Mouse (Mus musculus) liver, embryonic 14.5 days (tissue): ENCODE measurements around the gene Zfp276. TPM values are rescaled to one million over a fixed set of nuclear protein-coding genes. Genes with fewer than 3 reads are reported as not detected.

Experiments
- ATAC-seq: fragments of 200-750 bp; cut with Nextera tagmentation; 2 replicates; pipeline ENCODE4 v1.8.0; 2017; ENCODE audit warnings: moderate number of reproducible peaks, mild to moderate bottlenecking, moderate library complexity; ENCODE audit not compliant: insufficient read depth
- DNase-seq, 3 experiments: peaks; one replicate each; pipeline ENCODE4 v3.0.0-alpha.2; 2012 to 2013; ENCODE audit warnings: low read depth in 3 of 3, low spot score in 3 of 3
- H3K27ac ChIP-seq: fragments of 300-500 bp; sonication (generic); 2 replicates; pipeline ENCODE4 v1.5.1; 2014; ENCODE audit warnings: moderate library complexity, mild to moderate bottlenecking, control low read depth, inconsistent platforms
- H3K27me3 ChIP-seq: fragments of 300-500 bp; sonication (generic); 2 replicates; pipeline ENCODE4 v1.6.1; 2014; ENCODE audit warnings: mild to moderate bottlenecking, low read length, moderate library complexity; ENCODE audit not compliant: control insufficient read depth, insufficient read depth
- H3K36me3 ChIP-seq: fragments of 300-500 bp; sonication (generic); replicated peaks from 2 replicates; pipeline ENCODE4 v1.6.1; 2014; ENCODE audit warnings: low read depth; ENCODE audit not compliant: control insufficient read depth, insufficient read depth
- H3K4me1 ChIP-seq, 2 experiments: fragments of 200-500 bp in 1 of 2; fragments of 300-500 bp in 1 of 2; sonication (generic) in 1 of 2; replicated peaks; 2 replicates each; pipeline ENCODE4 v1.6.1; 2012 to 2014; ENCODE audit warnings: antibody characterized with exemption in 1 of 2, inconsistent platforms in 1 of 2, low read length in 1 of 2; ENCODE audit not compliant: control insufficient read depth in 2 of 2, insufficient read depth in 2 of 2
- H3K4me2 ChIP-seq: fragments of 300-500 bp; sonication (generic); 2 replicates; pipeline ENCODE4 v1.6.1; 2014; ENCODE audit warnings: low read depth, mild to moderate bottlenecking, control low read depth, moderate library complexity
- H3K4me3 ChIP-seq, 2 experiments: fragments of 200-500 bp in 1 of 2; fragments of 300-500 bp in 1 of 2; sonication (generic) in 1 of 2; 2 replicates each; pipeline ENCODE4 v1.5.1; 2012 to 2014; ENCODE audit warnings: low read depth in 2 of 2, low read length in 2 of 2, mild to moderate bottlenecking in 2 of 2, control low read depth in 1 of 2, inconsistent platforms in 1 of 2, moderate library complexity in 1 of 2; ENCODE audit not compliant: insufficient read depth in 1 of 2
- H3K9ac ChIP-seq: fragments of 300-500 bp; sonication (generic); replicated peaks from 2 replicates; pipeline ENCODE4 v1.6.1; 2014; ENCODE audit warnings: mild to moderate bottlenecking, control low read depth, moderate library complexity
- H3K9me3 ChIP-seq: fragments of 300-500 bp; sonication (generic); 2 replicates; pipeline ENCODE4 v1.6.1; 2016; ENCODE audit warnings: low read length, mixed read lengths; ENCODE audit not compliant: control insufficient read depth
- CTCF ChIP-seq: IDR thresholded peaks from 2 replicates; pipeline ENCODE4 v1.5.1; 2016; ENCODE audit warnings: antibody characterized with exemption, low read depth, control low read depth
- EP300 ChIP-seq: IDR thresholded peaks from 2 replicates; pipeline ENCODE4 v1.6.1; 2016; ENCODE audit warnings: antibody characterized with exemption, low read depth
- WGBS: fragments of 180-500 bp; shearing (Covaris S2); extraction: QIAGEN DNeasy Blood & Tissue Kit; methylation state at CpG from one replicate; pipeline ENCODE4 v1.1.7; 2014; ENCODE audit not compliant: insufficient replicate concordance; 5-methylcytosine and 5-hydroxymethylcytosine counted together
- polyA plus RNA-seq, 2 experiments: library from polyadenylated mRNA; depleted of rRNA in 1 of 2; stranded (reverse) in 1 of 2; unstranded in 1 of 2; fragments of >200 nt; fragmentation: Nextera tagmentation in 1 of 2; extraction: Ambion mirVana in 1 of 2; gene quantifications; 2 replicates each; pipeline versions ENCODE4 v1.2.1 to v1.2.3; 2012 to 2014

Zfp276 gene
- polyA plus RNA-seq, 2 experiments, result 4.7 to 8.4 TPM

DNA sequence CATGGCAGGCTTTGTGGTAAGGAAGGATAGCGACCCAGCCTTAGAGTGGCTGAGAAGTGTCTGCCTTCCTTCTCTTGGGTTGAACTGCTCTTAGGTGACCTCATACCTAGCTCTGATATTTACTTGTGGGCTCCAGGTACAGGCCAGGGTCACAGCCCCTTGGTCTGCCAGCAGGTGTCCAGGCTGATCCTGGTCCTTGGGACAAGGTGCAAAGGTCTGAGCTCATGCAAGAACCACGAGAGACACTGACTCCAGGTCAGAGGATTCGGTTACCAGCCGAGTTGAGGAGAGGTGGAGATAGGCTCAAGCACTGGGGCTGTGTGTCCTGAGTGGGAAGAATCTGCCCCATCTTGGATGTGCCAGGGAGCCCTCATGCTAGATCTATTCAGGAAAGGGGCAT is 9.6 kb upstream of the Zfp276 start:
- no peak for ATAC-seq
- Histone ChIP-seq H3K4me3 (no peak overlapping the region), H3K27ac (no peak overlapping the region), H3K9me3 (no peaks in the 10 kb centered on the region), H3K9ac (no peak overlapping the region), H3K4me2 (no peak overlapping the region), H3K4me1 (no peaks in the 10 kb centered on the region), H3K36me3 (no peaks in the 10 kb centered on the region), H3K27me3 (no peaks in the 10 kb centered on the region)
- 60% methylated on average over 4 of the region's 4 CpGs for WGBS
- TF ChIP-seq EP300 (no peak), CTCF (no peak)
- no peak for DNase-seq

DNA sequence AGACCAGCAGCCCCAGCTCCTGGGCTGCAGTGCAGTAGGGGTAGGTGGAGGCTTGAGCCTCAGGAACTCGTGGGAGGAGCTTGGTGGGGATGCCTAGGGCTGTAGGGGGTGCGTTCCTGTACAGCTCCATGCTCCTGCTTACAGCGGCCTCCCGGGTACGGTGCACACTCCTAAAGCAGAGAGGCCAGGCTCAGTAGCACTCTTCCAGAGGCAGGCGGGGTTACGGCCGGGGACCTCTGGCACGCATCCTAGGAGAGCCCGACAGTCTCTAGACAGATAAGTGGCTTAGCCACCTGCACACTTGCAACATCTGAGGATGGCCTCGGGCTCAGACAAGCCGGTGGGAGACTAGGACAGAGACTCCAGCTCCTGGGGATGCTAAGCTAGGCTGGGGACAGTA is 8.5 kb upstream of the Zfp276 start:
- Histone ChIP-seq H3K36me3 (no peaks in the 10 kb centered on the region; the same call in 1 of the 2 replicates), H3K9me3 (no peaks in the 10 kb centered on the region), H3K4me2 (no peak overlapping the region), H3K4me3 (no peak overlapping the region), H3K9ac (no peak overlapping the region), H3K4me1 (no peaks in the 10 kb centered on the region), H3K27me3 (no peaks in the 10 kb centered on the region), H3K27ac (no peak overlapping the region)
- TF ChIP-seq CTCF (no peak), EP300 (no peak)
- ATAC-seq (no peak), DNase-seq (no peak)
- 80% methylated on average over 12 of the region's 12 CpGs for WGBS

GRCm38 (mm10) chr8:123247748-123248147 is 6.2 kb upstream of the Zfp276 start:
- no peak overlapping the region for H3K27ac ChIP-seq
- 87% methylated on average over 6 of the region's 6 CpGs for WGBS
- H3K9ac ChIP-seq, result no peak overlapping the region
- H3K27me3 ChIP-seq, result no peaks in the 10 kb centered on the region
- no peak overlapping the region for H3K4me3 ChIP-seq
- no peak for TF ChIP-seq EP300
- no peak for TF ChIP-seq CTCF
- H3K36me3 ChIP-seq, result no peaks in the 10 kb centered on the region; the same call in 1 of the 2 replicates
- no peak for ATAC-seq
- H3K9me3 ChIP-seq, result no peaks in the 10 kb centered on the region
- no peaks in the 10 kb centered on the region for H3K4me1 ChIP-seq
- no peak overlapping the region for H3K4me2 ChIP-seq
- DNase-seq, result no peak

DNA sequence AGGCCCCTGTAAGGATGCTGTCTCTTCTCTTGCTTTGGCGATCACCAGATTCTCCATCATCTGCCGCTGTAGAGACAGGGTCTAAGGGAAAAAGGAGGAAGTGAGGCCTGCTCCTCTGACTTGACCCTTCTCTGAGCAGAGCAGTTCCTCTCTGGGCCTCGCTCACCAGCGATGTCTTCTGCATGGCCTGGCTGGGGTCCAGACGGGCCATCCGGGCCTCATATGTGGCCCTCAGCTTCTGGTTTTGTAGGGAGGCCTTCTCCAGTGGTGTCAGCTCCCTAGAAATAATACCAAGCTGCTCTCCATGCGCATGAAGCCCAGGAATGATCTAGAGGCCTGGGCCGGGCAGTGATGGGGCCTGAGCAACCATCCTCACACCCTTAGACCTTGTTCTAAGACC is 5.4 kb upstream of the Zfp276 start:
- Histone ChIP-seq H3K9ac (no peak overlapping the region), H3K36me3 (no peaks in the 10 kb centered on the region; the same call in 1 of the 2 replicates), H3K4me1 (peaks cover 3 to 5% of the 10 kb centered on the region in 2 experiments), H3K9me3 (no peaks in the 10 kb centered on the region), H3K27me3 (no peaks in the 10 kb centered on the region), H3K4me2 (no peak overlapping the region), H3K27ac (no peak overlapping the region), H3K4me3 (no peak overlapping the region)
- TF ChIP-seq EP300 (no peak), CTCF (no peak)
- DNase-seq, result no peak
- WGBS, result 67% methylated on average over 8 of the region's 8 CpGs
- ATAC-seq, result no peak

DNA sequence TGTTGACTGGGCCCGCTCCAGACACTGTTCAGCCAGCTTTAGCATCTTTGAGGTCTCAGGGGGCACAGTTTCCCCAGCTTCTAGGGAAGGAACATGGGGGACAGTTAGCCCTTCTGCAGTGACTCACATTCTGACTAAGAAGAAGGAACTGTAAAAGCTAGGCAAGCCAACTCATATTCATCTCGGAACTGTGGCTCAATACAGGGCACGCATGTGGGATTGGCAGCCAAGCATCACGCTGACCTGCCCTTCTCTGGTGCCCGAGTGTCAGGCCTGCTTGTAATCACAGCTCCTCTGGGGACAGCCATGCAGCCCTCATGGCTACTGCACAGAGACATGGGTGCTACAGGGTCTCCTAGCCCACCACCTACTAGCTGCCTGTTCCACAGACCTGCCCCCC is 3.1 kb upstream of the Zfp276 start:
- H3K4me3 ChIP-seq, result no peak overlapping the region
- TF ChIP-seq EP300, result no peak
- no peak for TF ChIP-seq CTCF
- peaks cover 8 to 13% of the 10 kb centered on the region in 2 experiments for H3K4me1 ChIP-seq
- H3K36me3 ChIP-seq, result no peaks in the 10 kb centered on the region; the same call in 1 of the 2 replicates
- H3K4me2 ChIP-seq, result no peak overlapping the region
- H3K9ac ChIP-seq, result no peak overlapping the region
- WGBS, result 88% methylated on average over 5 of the region's 5 CpGs
- ATAC-seq (no peak), DNase-seq (no peak)
- no peaks in the 10 kb centered on the region for H3K27me3 ChIP-seq
- H3K9me3 ChIP-seq, result no peaks in the 10 kb centered on the region
- no peak overlapping the region for H3K27ac ChIP-seq
